Mouse (Mus musculus) lung, embryonic 16.5 days (tissue): ENCODE results near the gene Vmn1r40. TPM values are rescaled to one million over a fixed set of nuclear protein-coding genes. Genes with fewer than 3 reads are reported as not detected.

Experiments used
- ATAC-seq: fragments of 200-750 bp; cut with Nextera tagmentation; 2 replicates; pipeline ENCODE4 v1.8.0; 2017; ENCODE audit warnings: low read depth, mild to moderate bottlenecking, moderate library complexity
- H3K27ac ChIP-seq: fragments of 300-500 bp; sonication (generic); 2 replicates; pipeline ENCODE4 v1.5.1; 2014; ENCODE audit warnings: mild to moderate bottlenecking, control low read depth, low read length
- H3K27me3 ChIP-seq: fragments of 300-500 bp; sonication (generic); 2 replicates; pipeline ENCODE4 v1.6.1; 2014; ENCODE audit warnings: low read depth, low read length, mixed read lengths; ENCODE audit not compliant: control insufficient read depth, insufficient read depth
- H3K36me3 ChIP-seq: fragments of 300-500 bp; sonication (generic); 2 replicates; pipeline ENCODE4 v1.6.1; 2014; ENCODE audit warnings: low read length; ENCODE audit not compliant: control insufficient read depth, insufficient read depth
- H3K4me1 ChIP-seq: fragments of 300-500 bp; sonication (generic); replicated peaks from 2 replicates; pipeline ENCODE4 v1.6.1; 2014; ENCODE audit warnings: low read length, mixed read lengths; ENCODE audit not compliant: control insufficient read depth, insufficient read depth
- H3K4me2 ChIP-seq: fragments of 300-500 bp; sonication (generic); 2 replicates; pipeline ENCODE4 v1.6.1; 2014; ENCODE audit warnings: low read depth, low read length, control low read depth
- H3K4me3 ChIP-seq: fragments of 300-500 bp; sonication (generic); 2 replicates; pipeline ENCODE4 v1.5.1; 2014; ENCODE audit warnings: mild to moderate bottlenecking, low read length, control low read depth
- H3K9ac ChIP-seq: fragments of 300-500 bp; sonication (generic); 2 replicates; pipeline ENCODE4 v1.6.1; 2014; ENCODE audit warnings: low read length, control low read depth
- H3K9me3 ChIP-seq: fragments of 300-500 bp; sonication (generic); 2 replicates; pipeline ENCODE4 v1.6.1; 2016; ENCODE audit warnings: low read length; ENCODE audit not compliant: control insufficient read depth
- WGBS: fragments of 180-500 bp; shearing (Covaris S2); extraction: QIAGEN DNeasy Blood & Tissue Kit; methylation state at CpG from one replicate; pipeline ENCODE4 v1.1.7; 2014; 5-methylcytosine and 5-hydroxymethylcytosine counted together
- polyA plus RNA-seq: library from polyadenylated mRNA; unstranded; fragments of >200 nt; fragmentation: Nextera tagmentation; extraction: Ambion mirVana; gene quantifications from 2 replicates; pipeline ENCODE4 v1.2.1, GENCODE M21; 2015

Vmn1r40 gene
- polyA plus RNA-seq, 1 experiment from 2014 or later: not detected

- no peak for ATAC-seq
- Histone ChIP-seq H3K4me3 (no peak overlapping the region), H3K9ac (no peak overlapping the region), H3K4me2 (no peak overlapping the region), H3K27ac (no peak overlapping the region), H3K9me3 (no peaks in the 10 kb centered on the region), H3K36me3 (no peaks in the 10 kb centered on the region), H3K4me1 (no peaks in the 10 kb centered on the region), H3K27me3 (no peaks in the 10 kb centered on the region)
- WGBS: 64% methylated on average over 2 of the region's 2 CpGs
Observed at GRCm38 (mm10) chr6:89706624-89707023, 716 bp upstream of the Vmn1r40 start.

- H3K27me3 ChIP-seq: no peaks in the 10 kb centered on the region
- no peak overlapping the region for H3K4me2 ChIP-seq
- H3K4me3 ChIP-seq: no peak overlapping the region
- no peak for ATAC-seq
- no peaks in the 10 kb centered on the region for H3K9me3 ChIP-seq
- no peak overlapping the region for H3K27ac ChIP-seq
- no peak overlapping the region for H3K9ac ChIP-seq
- no peaks in the 10 kb centered on the region for H3K36me3 ChIP-seq
- no peaks in the 10 kb centered on the region for H3K4me1 ChIP-seq
Observed at GRCm38 (mm10) chr6:89718051-89718450, 10.7 kb downstream of the Vmn1r40 start.

- H3K4me1 ChIP-seq: no peaks in the 10 kb centered on the region
- no peak within 1 kb of the TSS for H3K4me2 ChIP-seq
- no peak for ATAC-seq
- no peak within 1 kb of the TSS for H3K9ac ChIP-seq
- H3K36me3 ChIP-seq: no peaks in the 10 kb centered on the region
- no peak within 1 kb of the TSS for H3K4me3 ChIP-seq
- no peaks in the 10 kb centered on the region for H3K27me3 ChIP-seq
- H3K9me3 ChIP-seq: no peaks in the 10 kb centered on the region
- H3K27ac ChIP-seq: no peak within 1 kb of the TSS
Observed at GRCm38 (mm10) chr6:89740466-89740865, 33.1 kb downstream of the Vmn1r40 start, which contains the start of gene Vmn1r41. Vmn1r41 (plus strand) TSS chr6:89740766.

- H3K9ac ChIP-seq: no peak overlapping the region
- no peaks in the 10 kb centered on the region for H3K9me3 ChIP-seq
- H3K27ac ChIP-seq: no peak overlapping the region
- H3K4me3 ChIP-seq: no peak overlapping the region
- H3K4me2 ChIP-seq: no peak overlapping the region
- H3K36me3 ChIP-seq: no peaks in the 10 kb centered on the region
- ATAC-seq: no peak
- no peaks in the 10 kb centered on the region for H3K27me3 ChIP-seq
- no peaks in the 10 kb centered on the region for H3K4me1 ChIP-seq
Observed at GRCm38 (mm10) chr6:89742811-89743210, 35.5 kb downstream of the Vmn1r40 start.

Other genes starting within 250 kb of the Vmn1r40 start
- gene Chchd6, start 111.9 kb upstream of the Vmn1r40 start, polyA plus RNA-seq: 54.4 and 55.9 TPM in 2 replicates
- gene Txnrd3, start 63.6 kb upstream of the Vmn1r40 start, polyA plus RNA-seq: 10.4 and 11.8 TPM in 2 replicates
- gene Vmn1r41, start 33.2 kb downstream of the Vmn1r40 start, polyA plus RNA-seq: not detected in 2 replicates
- gene Vmn1r42, start 168.9 kb downstream of the Vmn1r40 start, polyA plus RNA-seq: not detected in 2 replicates
- not detected in 2 replicates for gene Vmn1r43, start 168.9 kb downstream of the Vmn1r40 start, polyA plus RNA-seq
- gene Vmn1r44, start 176.1 kb downstream of the Vmn1r40 start, polyA plus RNA-seq: not detected in 2 replicates
- not detected in 2 replicates for gene Vmn1r45, start 233.1 kb downstream of the Vmn1r40 start, polyA plus RNA-seq